Mouse (Mus musculus) cerebellum, postnatal 4 days (tissue): Measurements from ENCODE around the gene Il1r1.
"Not testable (repeated sequence)": the region's sequence is repeated elsewhere in the genome, so short reads cannot be mapped to it uniquely, and the experiment has no call there.

Experiments used
- DNase-seq, 2 experiments: peaks; one replicate each; pipeline ENCODE4 v3.0.0; 2022; ENCODE audit warnings: low spot score in 2 of 2, mixed read lengths in 1 of 2

The Il1r1 gene

GRCm38 (mm10) chr1:40271052-40271451, 46.2 kb downstream of the Il1r1 start:
- no peak for DNase-seq

- no peak for DNase-seq
Observed at GRCm38 (mm10) chr1:40271486-40272055, 46.7 kb downstream of the Il1r1 start.

- no peak for DNase-seq
Observed at GRCm38 (mm10) chr1:40272204-40272603, 47.3 kb downstream of the Il1r1 start.

- no peak for DNase-seq
Observed at GRCm38 (mm10) chr1:40273491-40273890, 48.6 kb downstream of the Il1r1 start.

GRCm38 (mm10) chr1:40275285-40276013, 50.6 kb downstream of the Il1r1 start:
- no peak for DNase-seq

- no peak for DNase-seq
Observed at GRCm38 (mm10) chr1:40277944-40278343, 53.1 kb downstream of the Il1r1 start.

- no peak for DNase-seq
Observed at GRCm38 (mm10) chr1:40278720-40279119, 53.8 kb downstream of the Il1r1 start.

GRCm38 (mm10) chr1:40279182-40279743, 54.4 kb downstream of the Il1r1 start:
- DNase-seq: no peak

GRCm38 (mm10) chr1:40281950-40282349, 57.1 kb downstream of the Il1r1 start:
- no peak for DNase-seq

- DNase-seq: no peak
Observed at GRCm38 (mm10) chr1:40282394-40282793, 57.5 kb downstream of the Il1r1 start.

- no peak for DNase-seq
Observed at GRCm38 (mm10) chr1:40283995-40284394, 59.1 kb downstream of the Il1r1 start.

GRCm38 (mm10) chr1:40290489-40291255, 65.8 kb downstream of the Il1r1 start:
- DNase-seq: no peak

GRCm38 (mm10) chr1:40292231-40292630, 67.4 kb downstream of the Il1r1 start:
- DNase-seq: no peak

- no peak for DNase-seq
Observed at GRCm38 (mm10) chr1:40293891-40294290, 69.0 kb downstream of the Il1r1 start.

- no peak for DNase-seq
Observed at GRCm38 (mm10) chr1:40294824-40295223, 69.9 kb downstream of the Il1r1 start.

GRCm38 (mm10) chr1:40298053-40298452, 73.2 kb downstream of the Il1r1 start:
- DNase-seq: no peak

GRCm38 (mm10) chr1:40303179-40303866, 78.4 kb downstream of the Il1r1 start:
- no peak for DNase-seq

GRCm38 (mm10) chr1:40304321-40304720, 79.4 kb downstream of the Il1r1 start:
- DNase-seq: not testable (repeated sequence)

GRCm38 (mm10) chr1:40306111-40306510, 81.2 kb downstream of the Il1r1 start:
- no peak for DNase-seq

GRCm38 (mm10) chr1:40311123-40311522, 86.2 kb downstream of the Il1r1 start:
- DNase-seq: no peak

GRCm38 (mm10) chr1:40311625-40312024, 86.7 kb downstream of the Il1r1 start:
- DNase-seq: no peak

- DNase-seq: no peak
Observed at GRCm38 (mm10) chr1:40314016-40314415, 89.1 kb downstream of the Il1r1 start.
